Mouse (Mus musculus): ENCODE measurements at regions not wholly inside any gene's neighbourhood (a gene's known extent, or its start where the extent isn't known, plus 50 kb on each side); places are given as distances from the start of the nearest gene placed in this dataset.

DNA sequence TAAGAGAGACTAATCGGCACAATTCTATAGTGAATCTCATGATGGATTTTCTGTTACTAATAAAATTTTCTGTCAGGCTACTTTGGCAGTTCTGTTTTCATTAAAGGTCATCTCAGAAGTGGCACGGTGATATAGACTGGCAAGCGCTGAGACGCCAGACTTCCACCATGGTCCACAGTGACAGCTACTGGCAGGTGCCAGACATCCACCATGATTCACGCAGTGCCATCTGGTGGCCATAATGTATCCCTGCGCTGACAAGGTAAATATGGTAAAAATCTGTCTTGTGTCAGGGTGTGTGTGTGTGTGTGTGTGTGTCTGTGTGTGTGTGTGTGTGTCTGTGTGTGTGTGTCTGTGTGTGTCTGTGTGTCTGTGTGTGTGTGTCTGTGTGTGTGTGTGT, 632.7 kb downstream of the Defb40 start:
- H3K4me2 ChIP-seq (ENCODE audit: low read depth, low read length): no peak overlapping the region
- ATAC-seq (ENCODE audit: insufficient read depth, low FRiP score): no peak
- WGBS: 34% methylated on average over 6 of the region's 6 CpGs
- H3K4me1 ChIP-seq (ENCODE audit: control insufficient read depth, insufficient read depth, low read length): no peaks in the 10 kb centered on the region
- H3K27ac ChIP-seq (ENCODE audit: low read length): no peak overlapping the region
- H3K4me3 ChIP-seq (replicated peaks; ENCODE audit: low read length): no peak overlapping the region
- no peaks in the 10 kb centered on the region for H3K36me3 ChIP-seq (ENCODE audit: control insufficient read depth, insufficient read depth, low read length)
- H3K9me3 ChIP-seq (replicated peaks; ENCODE audit: control insufficient read depth, low read length): no peaks in the 10 kb centered on the region
- no peaks in the 10 kb centered on the region for H3K27me3 ChIP-seq (ENCODE audit: control insufficient read depth, insufficient read depth, low read length)
- H3K9ac ChIP-seq (ENCODE audit: low read length): no peak overlapping the region

DNA sequence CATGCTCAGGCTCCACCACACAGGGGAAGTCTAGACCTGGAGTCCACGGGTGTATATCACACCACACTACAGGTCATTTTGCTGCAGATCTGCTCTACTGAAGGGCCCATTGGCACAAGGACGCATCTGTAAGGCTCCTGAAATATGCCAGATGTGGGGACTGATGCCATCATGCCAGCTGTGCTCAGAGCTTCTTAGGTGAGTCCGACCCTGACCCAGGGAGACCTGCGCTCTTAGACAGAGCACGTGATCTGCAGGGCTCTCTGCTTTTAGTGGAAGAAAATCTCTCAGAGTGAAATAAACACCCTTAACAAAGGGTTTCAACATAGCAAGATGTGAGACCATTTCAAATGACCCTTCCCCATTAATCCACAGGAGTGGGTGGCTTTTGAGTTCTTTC, 633.2 kb downstream of the Defb40 start:
- Histone ChIP-seq H3K27me3 (ENCODE audit: control insufficient read depth, insufficient read depth, low read length) (no peaks in the 10 kb centered on the region), H3K36me3 (ENCODE audit: control insufficient read depth, insufficient read depth, low read length) (no peaks in the 10 kb centered on the region), H3K27ac (ENCODE audit: low read length) (no peak overlapping the region), H3K4me3 (replicated peaks; ENCODE audit: low read length) (no peak overlapping the region), H3K9ac (ENCODE audit: low read length) (no peak overlapping the region), H3K4me2 (ENCODE audit: low read depth, low read length) (no peak overlapping the region), H3K9me3 (replicated peaks; ENCODE audit: control insufficient read depth, low read length) (no peaks in the 10 kb centered on the region), H3K4me1 (ENCODE audit: control insufficient read depth, insufficient read depth, low read length) (no peaks in the 10 kb centered on the region)
- WGBS: 77% methylated on average over 5 of the region's 5 CpGs
- no peak for ATAC-seq (ENCODE audit: insufficient read depth, low FRiP score)

DNA sequence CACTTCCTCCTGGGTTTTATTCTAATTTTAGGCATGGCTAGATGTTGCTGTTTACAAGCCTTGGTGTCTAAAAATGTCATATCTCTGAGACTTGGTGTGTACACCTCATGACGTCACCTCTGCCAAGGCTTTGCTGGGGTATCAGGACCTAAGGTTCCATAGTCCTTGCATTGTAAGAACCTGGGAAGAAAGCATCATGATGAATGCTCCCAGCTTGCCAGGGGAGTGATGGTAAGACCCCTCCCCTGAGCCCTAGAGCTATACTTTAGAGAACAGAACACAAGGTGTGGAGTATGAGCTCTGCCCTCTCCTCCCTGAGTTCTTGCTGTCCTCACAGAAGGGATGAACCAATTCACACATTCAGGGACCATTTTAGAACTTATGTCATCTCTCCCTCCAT, 642.5 kb downstream of the Defb40 start:
- H3K27ac ChIP-seq (ENCODE audit: low read length): no peak overlapping the region
- no peaks in the 10 kb centered on the region for H3K4me1 ChIP-seq (ENCODE audit: control insufficient read depth, insufficient read depth, low read length)
- H3K9me3 ChIP-seq (replicated peaks; ENCODE audit: control insufficient read depth, low read length): no peaks in the 10 kb centered on the region
- no peak overlapping the region for H3K4me2 ChIP-seq (ENCODE audit: low read depth, low read length)
- no peaks in the 10 kb centered on the region for H3K27me3 ChIP-seq (ENCODE audit: control insufficient read depth, insufficient read depth, low read length)
- 87% methylated on average over 1 of the region's 1 CpGs for WGBS
- no peak overlapping the region for H3K9ac ChIP-seq (ENCODE audit: low read length)
- H3K4me3 ChIP-seq (replicated peaks; ENCODE audit: low read length): no peak overlapping the region
- no peak for ATAC-seq (ENCODE audit: insufficient read depth, low FRiP score)
- no peaks in the 10 kb centered on the region for H3K36me3 ChIP-seq (ENCODE audit: control insufficient read depth, insufficient read depth, low read length)

DNA sequence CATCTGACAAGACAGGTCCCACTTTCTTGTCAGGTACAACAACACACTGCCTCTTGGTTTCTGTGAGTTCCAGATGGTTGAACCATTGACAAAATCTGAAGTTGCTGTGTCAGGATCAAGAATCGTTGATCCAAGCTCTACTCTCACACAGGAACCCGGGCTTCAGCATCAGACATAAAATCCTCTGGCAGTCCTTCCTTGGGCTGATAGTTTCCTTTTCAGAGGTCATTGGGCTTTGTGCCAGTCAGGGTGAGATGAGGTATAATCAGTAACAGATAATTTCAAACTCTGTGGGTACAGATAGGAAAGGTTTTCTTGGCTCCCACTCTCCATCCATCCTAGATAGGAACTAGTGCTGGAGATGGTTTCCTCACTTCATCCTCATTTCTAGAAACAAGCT, 649.5 kb downstream of the Defb40 start:
- WGBS: 89% methylated on average over 2 of the region's 2 CpGs
- no peaks in the 10 kb centered on the region for H3K36me3 ChIP-seq (ENCODE audit: control insufficient read depth, insufficient read depth, low read length)
- no peak overlapping the region for H3K4me2 ChIP-seq (ENCODE audit: low read depth, low read length)
- H3K27ac ChIP-seq (ENCODE audit: low read length): no peak overlapping the region
- H3K4me1 ChIP-seq (ENCODE audit: control insufficient read depth, insufficient read depth, low read length): no peaks in the 10 kb centered on the region
- no peaks in the 10 kb centered on the region for H3K9me3 ChIP-seq (replicated peaks; ENCODE audit: control insufficient read depth, low read length)
- H3K4me3 ChIP-seq (replicated peaks; ENCODE audit: low read length): no peak overlapping the region
- H3K27me3 ChIP-seq (ENCODE audit: control insufficient read depth, insufficient read depth, low read length): no peaks in the 10 kb centered on the region
- H3K9ac ChIP-seq (ENCODE audit: low read length): no peak overlapping the region
- no peak for ATAC-seq (ENCODE audit: insufficient read depth, low FRiP score)

DNA sequence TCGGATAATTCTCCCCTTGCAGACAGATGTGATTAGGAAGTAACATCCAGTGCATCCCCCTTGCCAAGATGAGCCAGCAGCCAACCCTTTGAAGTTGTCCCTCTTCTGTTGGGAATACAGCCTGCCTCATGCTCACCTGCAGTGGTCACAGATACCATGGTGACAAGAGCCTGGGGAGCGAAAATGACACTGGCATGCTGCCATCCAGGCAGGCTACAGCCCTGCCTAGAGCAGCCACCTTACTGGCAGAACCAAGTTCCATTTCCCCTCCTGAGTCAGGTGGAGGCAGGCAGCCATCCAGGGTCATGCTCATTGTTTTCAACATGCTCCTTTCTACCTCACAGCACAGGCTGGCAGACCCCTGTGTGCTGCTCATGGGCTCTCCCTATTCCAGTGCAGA, 661.6 kb downstream of the Defb40 start:
- Histone ChIP-seq H3K27me3 (ENCODE audit: control insufficient read depth, insufficient read depth, low read length) (no peaks in the 10 kb centered on the region), H3K27ac (ENCODE audit: low read length) (no peak overlapping the region), H3K4me3 (replicated peaks; ENCODE audit: low read length) (no peak overlapping the region), H3K4me1 (ENCODE audit: control insufficient read depth, insufficient read depth, low read length) (no peaks in the 10 kb centered on the region), H3K9ac (ENCODE audit: low read length) (no peak overlapping the region), H3K36me3 (ENCODE audit: control insufficient read depth, insufficient read depth, low read length) (no peaks in the 10 kb centered on the region), H3K4me2 (ENCODE audit: low read depth, low read length) (no peak overlapping the region), H3K9me3 (replicated peaks; ENCODE audit: control insufficient read depth, low read length) (no peaks in the 10 kb centered on the region)
- ATAC-seq (ENCODE audit: insufficient read depth, low FRiP score): no peak
- 51% methylated on average over 2 of the region's 2 CpGs for WGBS

DNA sequence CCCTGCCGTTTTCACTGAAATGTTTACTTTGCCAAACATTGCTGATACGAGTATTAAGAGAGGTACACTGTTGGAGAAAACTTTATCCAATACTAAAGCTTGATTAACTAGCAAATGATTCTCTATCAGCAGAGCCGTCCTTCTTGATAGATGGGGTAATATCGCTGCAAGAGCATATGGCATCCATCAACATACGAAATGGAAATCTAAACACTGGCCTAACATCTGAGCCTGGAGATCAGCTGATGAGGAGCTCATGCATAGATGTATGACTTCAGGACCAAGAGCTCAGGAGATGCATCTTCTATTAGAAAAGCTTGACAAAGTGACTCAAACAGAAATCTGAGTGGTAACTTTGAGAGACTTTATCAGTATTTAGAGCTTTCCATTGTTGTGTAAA, 666.5 kb downstream of the Defb40 start:
- WGBS: 28% methylated on average over 5 of the region's 5 CpGs
- Histone ChIP-seq H3K9ac (ENCODE audit: low read length) (no peak overlapping the region), H3K27me3 (ENCODE audit: control insufficient read depth, insufficient read depth, low read length) (no peaks in the 10 kb centered on the region), H3K4me3 (replicated peaks; ENCODE audit: low read length) (no peak overlapping the region), H3K9me3 (replicated peaks; ENCODE audit: control insufficient read depth, low read length) (no peaks in the 10 kb centered on the region), H3K4me2 (ENCODE audit: low read depth, low read length) (no peak overlapping the region), H3K4me1 (ENCODE audit: control insufficient read depth, insufficient read depth, low read length) (no peaks in the 10 kb centered on the region), H3K36me3 (ENCODE audit: control insufficient read depth, insufficient read depth, low read length) (no peaks in the 10 kb centered on the region), H3K27ac (ENCODE audit: low read length) (no peak overlapping the region)
- ATAC-seq (ENCODE audit: insufficient read depth, low FRiP score): no peak

DNA sequence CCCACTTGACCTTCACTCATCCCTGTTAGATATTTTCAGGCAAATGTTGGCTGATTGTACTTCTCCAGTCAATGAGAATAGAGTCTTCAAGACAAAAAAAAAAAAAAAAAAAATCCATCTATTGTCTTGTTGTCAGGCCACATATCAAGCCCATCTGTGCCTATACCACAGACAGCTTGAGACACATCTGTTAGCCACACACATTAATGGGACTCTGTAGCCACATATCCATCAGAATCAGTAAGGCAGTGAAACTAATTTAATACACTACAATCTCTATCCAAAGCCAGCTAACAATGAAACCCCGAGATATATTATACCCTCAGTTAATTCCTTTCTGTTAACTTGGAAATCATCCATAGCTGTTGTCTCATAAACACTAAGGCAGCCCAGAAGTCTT, 667.1 kb downstream of the Defb40 start:
- Histone ChIP-seq H3K9ac (ENCODE audit: low read length) (no peak overlapping the region), H3K4me2 (ENCODE audit: low read depth, low read length) (no peak overlapping the region), H3K4me3 (replicated peaks; ENCODE audit: low read length) (no peak overlapping the region), H3K4me1 (ENCODE audit: control insufficient read depth, insufficient read depth, low read length) (no peaks in the 10 kb centered on the region), H3K27me3 (ENCODE audit: control insufficient read depth, insufficient read depth, low read length) (no peaks in the 10 kb centered on the region), H3K27ac (ENCODE audit: low read length) (no peak overlapping the region), H3K36me3 (ENCODE audit: control insufficient read depth, insufficient read depth, low read length) (no peaks in the 10 kb centered on the region), H3K9me3 (replicated peaks; ENCODE audit: control insufficient read depth, low read length) (no peaks in the 10 kb centered on the region)
- WGBS: 59% methylated on average over 1 of the region's 1 CpGs
- ATAC-seq (ENCODE audit: insufficient read depth, low FRiP score): no peak

DNA sequence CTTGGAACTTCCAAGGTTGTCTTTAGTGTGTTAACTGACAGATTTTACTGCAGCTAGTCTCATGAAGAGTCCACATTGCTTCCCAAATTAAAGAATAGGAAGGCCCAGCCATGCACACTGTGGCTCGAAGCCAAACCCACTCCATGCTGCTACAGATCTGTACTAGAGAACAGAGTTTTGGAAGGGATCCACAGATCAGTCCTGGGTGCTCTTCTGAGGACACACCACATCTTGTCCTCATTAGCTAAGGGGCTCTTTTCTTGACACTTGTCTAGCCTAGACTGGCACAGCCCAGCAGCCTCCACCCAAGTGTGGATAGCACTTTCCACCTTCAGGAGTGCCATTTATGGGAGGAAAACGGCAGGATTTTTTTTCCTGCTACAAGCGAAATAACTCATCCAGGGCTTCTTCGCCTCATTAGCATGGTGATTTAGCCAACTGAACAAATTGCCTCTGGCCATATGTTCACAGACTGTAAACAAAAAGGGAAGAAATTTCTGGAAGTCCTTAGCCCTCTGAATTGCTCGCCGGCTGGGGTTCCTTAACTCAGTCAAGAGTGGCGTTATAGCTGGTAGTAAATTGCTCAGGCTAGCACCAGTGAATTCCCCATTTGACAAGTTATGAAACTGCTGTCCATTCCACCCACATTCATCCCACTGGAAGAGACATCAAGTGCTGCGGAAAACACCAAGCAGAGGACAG, 690.4 kb downstream of the Defb40 start:
- Histone ChIP-seq H3K4me1 (ENCODE audit: control insufficient read depth, insufficient read depth, low read length) (no peaks in the 10 kb centered on the region), H3K27ac (ENCODE audit: low read length) (no peak overlapping the region), H3K27me3 (ENCODE audit: control insufficient read depth, insufficient read depth, low read length) (no peaks in the 10 kb centered on the region), H3K4me3 (replicated peaks; ENCODE audit: low read length) (no peak overlapping the region), H3K9me3 (replicated peaks; ENCODE audit: control insufficient read depth, low read length) (no peaks in the 10 kb centered on the region), H3K9ac (ENCODE audit: low read length) (no peak overlapping the region), H3K36me3 (ENCODE audit: control insufficient read depth, insufficient read depth, low read length) (no peaks in the 10 kb centered on the region), H3K4me2 (ENCODE audit: low read depth, low read length) (no peak overlapping the region)
- ATAC-seq (ENCODE audit: insufficient read depth, low FRiP score): no peak
- WGBS: 69% methylated on average over 8 of the region's 8 CpGs

DNA sequence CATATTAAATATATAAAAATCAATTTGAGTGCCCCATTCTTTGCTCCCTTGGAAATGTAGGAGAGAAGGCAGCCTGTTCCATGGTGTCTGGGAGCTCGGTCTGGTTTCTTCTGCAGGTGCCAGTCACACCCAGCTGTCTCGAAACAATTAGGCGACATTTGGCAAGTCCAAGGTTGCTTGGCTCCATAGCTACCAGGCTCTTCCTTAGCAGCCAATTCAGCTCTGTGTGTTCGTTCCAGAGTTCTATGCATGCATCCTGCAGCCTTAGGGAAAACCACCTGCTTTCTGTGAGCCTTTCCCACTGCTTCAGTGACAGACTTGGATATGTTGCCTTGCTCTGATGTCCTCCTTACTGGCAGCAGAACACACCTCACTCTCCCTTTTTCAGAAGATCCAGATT, 698.1 kb downstream of the Defb40 start:
- ATAC-seq (ENCODE audit: insufficient read depth, low FRiP score): no peak
- WGBS: 62% methylated on average over 4 of the region's 4 CpGs
- no peak overlapping the region for H3K9ac ChIP-seq (ENCODE audit: low read length)
- no peaks in the 10 kb centered on the region for H3K36me3 ChIP-seq (ENCODE audit: control insufficient read depth, insufficient read depth, low read length)
- no peaks in the 10 kb centered on the region for H3K4me1 ChIP-seq (ENCODE audit: control insufficient read depth, insufficient read depth, low read length)
- H3K9me3 ChIP-seq (replicated peaks; ENCODE audit: control insufficient read depth, low read length): no peaks in the 10 kb centered on the region
- H3K4me2 ChIP-seq (ENCODE audit: low read depth, low read length): no peak overlapping the region
- H3K4me3 ChIP-seq (replicated peaks; ENCODE audit: low read length): no peak overlapping the region
- no peaks in the 10 kb centered on the region for H3K27me3 ChIP-seq (ENCODE audit: control insufficient read depth, insufficient read depth, low read length)
- no peak overlapping the region for H3K27ac ChIP-seq (ENCODE audit: low read length)

DNA sequence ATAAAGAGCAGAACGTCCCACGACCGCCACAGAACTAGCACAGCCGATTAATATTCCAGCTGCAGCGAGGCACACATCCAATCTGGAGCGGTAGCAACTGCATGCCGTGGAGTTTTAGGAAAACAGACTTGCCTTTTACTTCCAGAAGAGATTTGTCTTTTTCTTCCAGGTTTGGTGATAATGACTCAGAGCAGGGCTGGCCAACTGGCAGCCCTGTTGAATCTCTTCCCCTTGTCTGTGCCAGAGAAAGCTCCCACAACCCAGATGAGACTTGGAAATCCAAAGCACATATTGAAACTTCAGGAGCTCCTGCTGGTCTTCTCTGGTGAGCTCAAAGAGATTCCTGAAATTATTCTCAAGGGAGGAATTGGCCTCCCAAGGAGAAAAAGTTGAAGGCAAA, 709.8 kb downstream of the Defb40 start:
- Histone ChIP-seq H3K4me1 (ENCODE audit: control insufficient read depth, insufficient read depth, low read length) (no peaks in the 10 kb centered on the region), H3K9ac (ENCODE audit: low read length) (no peak overlapping the region), H3K27ac (ENCODE audit: low read length) (no peak overlapping the region), H3K36me3 (ENCODE audit: control insufficient read depth, insufficient read depth, low read length) (no peaks in the 10 kb centered on the region), H3K9me3 (replicated peaks; ENCODE audit: control insufficient read depth, low read length) (no peaks in the 10 kb centered on the region), H3K27me3 (ENCODE audit: control insufficient read depth, insufficient read depth, low read length) (no peaks in the 10 kb centered on the region), H3K4me2 (ENCODE audit: low read depth, low read length) (no peak overlapping the region), H3K4me3 (replicated peaks; ENCODE audit: low read length) (no peak overlapping the region)
- 74% methylated on average over 7 of the region's 7 CpGs for WGBS
- ATAC-seq (ENCODE audit: insufficient read depth, low FRiP score): no peak
